Mouse (Mus musculus): ENCODE data around the gene Ppcdc.
"Not testable (repeated sequence)": the region's sequence is repeated elsewhere in the genome, so short reads cannot be mapped to it uniquely, and the experiment has no call there.

The Ppcdc gene

GRCm38 (mm10) chr9:57431202-57431601 is 8.7 kb downstream of the Ppcdc start:
- no peak for DNase-seq (ENCODE audit: low read depth, low spot score)

- DNase-seq (ENCODE audit: low read depth, low spot score) = no peak
Observed at GRCm38 (mm10) chr9:57428391-57428790, 11.5 kb downstream of the Ppcdc start.

- DNase-seq (ENCODE audit: low read depth, low spot score) = no peak
Observed at GRCm38 (mm10) chr9:57427937-57428336, 12.0 kb downstream of the Ppcdc start.

GRCm38 (mm10) chr9:57427123-57427522 is 12.8 kb downstream of the Ppcdc start:
- DNase-seq (ENCODE audit: low read depth, low spot score) = not testable (repeated sequence)

GRCm38 (mm10) chr9:57425116-57425515 is 14.8 kb downstream of the Ppcdc start:
- no peak for DNase-seq (ENCODE audit: low read depth, low spot score)

- no peak for DNase-seq (ENCODE audit: low read depth, low spot score)
Observed at GRCm38 (mm10) chr9:57424066-57424465, 15.9 kb downstream of the Ppcdc start.

- no peak for DNase-seq (ENCODE audit: low read depth, low spot score)
Observed at GRCm38 (mm10) chr9:57421688-57422111, 18.2 kb downstream of the Ppcdc start.

- peak; percentile 81 for DNase-seq (ENCODE audit: low read depth, low spot score)
Observed at GRCm38 (mm10) chr9:57421121-57421571, 18.8 kb downstream of the Ppcdc start.

GRCm38 (mm10) chr9:57420321-57421120 is 19.4 kb downstream of the Ppcdc start:
- peak; percentile 94 for DNase-seq (ENCODE audit: low read depth, low spot score)

- DNase-seq (ENCODE audit: low read depth, low spot score) = no peak
Observed at GRCm38 (mm10) chr9:57419521-57420267, 20.2 kb downstream of the Ppcdc start.

- no peak for DNase-seq (ENCODE audit: low read depth, low spot score)
Observed at GRCm38 (mm10) chr9:57417341-57417740, 22.6 kb downstream of the Ppcdc start.

GRCm38 (mm10) chr9:57407120-57407905 is 32.6 kb downstream of the Ppcdc start:
- no peak for DNase-seq (ENCODE audit: low read depth, low spot score)

GRCm38 (mm10) chr9:57406395-57406794 is 33.5 kb downstream of the Ppcdc start:
- DNase-seq (ENCODE audit: low read depth, low spot score) = no peak

GRCm38 (mm10) chr9:57404036-57404435 is 35.9 kb downstream of the Ppcdc start:
- DNase-seq (ENCODE audit: low read depth, low spot score) = no peak

GRCm38 (mm10) chr9:57402318-57403251 is 37.3 kb downstream of the Ppcdc start:
- DNase-seq (ENCODE audit: low read depth, low spot score) = no peak

GRCm38 (mm10) chr9:57398773-57399172 is 41.2 kb downstream of the Ppcdc start:
- no peak for DNase-seq (ENCODE audit: low read depth, low spot score)

- DNase-seq (ENCODE audit: low read depth, low spot score) = no peak
Observed at GRCm38 (mm10) chr9:57392892-57393291, 47.0 kb downstream of the Ppcdc start.

GRCm38 (mm10) chr9:57390869-57391268 is 49.1 kb downstream of the Ppcdc start:
- no peak for DNase-seq (ENCODE audit: low read depth, low spot score)

- DNase-seq (ENCODE audit: low read depth, low spot score) = no peak
Observed at GRCm38 (mm10) chr9:57389131-57389530, 50.8 kb downstream of the Ppcdc start.

- no peak for DNase-seq (ENCODE audit: low read depth, low spot score)
Observed at GRCm38 (mm10) chr9:57386926-57387325, 53.0 kb downstream of the Ppcdc start.

- DNase-seq (ENCODE audit: low read depth, low spot score) = no peak
Observed at GRCm38 (mm10) chr9:57384621-57385020, 55.3 kb downstream of the Ppcdc start.

Data from skeletal muscle tissue, adult 2 months (tissue).